Mouse (Mus musculus) G1E (cell line): Measurements from ENCODE around the gene Ugcg.

Experiments
- CTCF ChIP-seq: IDR thresholded peaks from 2 replicates; pipeline ENCODE4 v1.5.1; 2012; ENCODE audit warnings: low read depth, low read length, inconsistent platforms, mixed read lengths
- GATA1 ChIP-seq: IDR thresholded peaks from 2 replicates; pipeline ENCODE4 v1.6.1; 2012; ENCODE audit warnings: borderline replicate concordance, low read length, inconsistent platforms, mixed read lengths
- POLR2AphosphoS5 ChIP-seq: IDR thresholded peaks from 2 replicates; pipeline ENCODE4 v1.6.1; 2012; ENCODE audit warnings: low read depth, low read length, inconsistent platforms; ENCODE audit not compliant: insufficient replicate concordance
- TAL1 ChIP-seq: conservative IDR thresholded peaks from 2 replicates; pipeline ENCODE4 v1.6.1; 2012; ENCODE audit warnings: low read depth, low read length, inconsistent platforms, mixed read lengths

DNA sequence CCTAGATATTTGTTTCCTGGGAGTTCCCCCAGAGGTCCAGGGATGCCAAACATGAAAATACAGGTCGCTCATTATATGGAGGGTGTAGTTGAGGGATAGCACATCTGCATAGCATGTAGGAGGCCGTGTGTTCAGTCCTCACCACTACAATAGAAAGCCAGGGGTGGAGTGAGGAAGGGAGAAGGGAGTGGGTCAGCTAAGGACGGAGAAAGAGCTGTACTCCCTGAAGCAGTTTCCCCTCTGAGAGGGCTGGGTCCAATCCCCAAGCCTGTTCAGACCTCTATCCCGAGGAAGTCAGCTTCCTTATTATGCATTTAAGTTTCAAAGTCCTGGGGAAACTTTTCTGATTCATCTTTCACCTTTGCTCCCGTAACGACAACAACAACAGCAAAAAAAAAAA, 73.1 kb downstream of the Ugcg start:
- TF ChIP-seq CTCF (no peak), GATA1 (no peak), TAL1 (no peak), POLR2AphosphoS5 (no peak)
